Mouse (Mus musculus) megakaryocyte, embryonic 14.5 days (primary cell): Measurements from ENCODE around the gene Ptprr. TPM values are rescaled to one million over a fixed set of nuclear protein-coding genes. Genes with fewer than 3 reads are reported as not detected.

Experiments
- H3K27me3 ChIP-seq: replicated peaks from 2 replicates; pipeline ENCODE3; 2012; ENCODE audit warnings: inconsistent platforms
- H3K36me3 ChIP-seq: replicated peaks from 2 replicates; pipeline ENCODE3; 2012; ENCODE audit warnings: low read length, inconsistent platforms, mixed read lengths
- H3K4me1 ChIP-seq: 2 replicates; pipeline ENCODE4 v1.6.1; 2012; ENCODE audit warnings: inconsistent platforms
- H3K4me3 ChIP-seq: replicated peaks from 2 replicates; pipeline ENCODE3; 2012; ENCODE audit warnings: moderate library complexity, mild to moderate bottlenecking, inconsistent platforms
- H3K9me3 ChIP-seq: 2 replicates; pipeline ENCODE4 v1.6.1; 2012; ENCODE audit warnings: inconsistent platforms
- FLI1 ChIP-seq: IDR thresholded peaks from 2 replicates; pipeline ENCODE4 v1.6.1; 2012; ENCODE audit warnings: low read length, inconsistent platforms, mixed read lengths
- GATA1 ChIP-seq: IDR thresholded peaks from 3 replicates; pipeline ENCODE4 v1.6.1; 2012; ENCODE audit warnings: mixed read lengths, low read length, inconsistent platforms, borderline replicate concordance
- polyA plus RNA-seq: library from polyadenylated mRNA; stranded (reverse); fragments of >175 nt; gene quantifications from 2 replicates; pipeline ENCODE4 v1.2.3, GENCODE M21; 2012; ENCODE audit warnings: low replicate concordance; ENCODE audit not compliant: insufficient read depth

The Ptprr gene
- polyA plus RNA-seq, 1 experiment: not detected

- Histone ChIP-seq H3K36me3 (no peaks in the 10 kb centered on the region), H3K4me1 (peaks cover 7% of the 10 kb centered on the region), H3K4me3 (no peak overlapping the region), H3K9me3 (no peaks in the 10 kb centered on the region), H3K27me3 (peaks cover 29% of the 10 kb centered on the region)
- TF ChIP-seq FLI1 (no peak), GATA1 (no peak)
Observed at GRCm38 (mm10) chr10:116304355-116304754, 286.3 kb downstream of the Ptprr start.

GRCm38 (mm10) chr10:116309460-116309859, 291.4 kb downstream of the Ptprr start:
- TF ChIP-seq FLI1 (no peak), GATA1 (no peak)
- Histone ChIP-seq H3K4me1 (no peaks in the 10 kb centered on the region), H3K36me3 (no peaks in the 10 kb centered on the region), H3K27me3 (peaks cover 3% of the 10 kb centered on the region), H3K9me3 (no peaks in the 10 kb centered on the region), H3K4me3 (no peak overlapping the region)

DNA sequence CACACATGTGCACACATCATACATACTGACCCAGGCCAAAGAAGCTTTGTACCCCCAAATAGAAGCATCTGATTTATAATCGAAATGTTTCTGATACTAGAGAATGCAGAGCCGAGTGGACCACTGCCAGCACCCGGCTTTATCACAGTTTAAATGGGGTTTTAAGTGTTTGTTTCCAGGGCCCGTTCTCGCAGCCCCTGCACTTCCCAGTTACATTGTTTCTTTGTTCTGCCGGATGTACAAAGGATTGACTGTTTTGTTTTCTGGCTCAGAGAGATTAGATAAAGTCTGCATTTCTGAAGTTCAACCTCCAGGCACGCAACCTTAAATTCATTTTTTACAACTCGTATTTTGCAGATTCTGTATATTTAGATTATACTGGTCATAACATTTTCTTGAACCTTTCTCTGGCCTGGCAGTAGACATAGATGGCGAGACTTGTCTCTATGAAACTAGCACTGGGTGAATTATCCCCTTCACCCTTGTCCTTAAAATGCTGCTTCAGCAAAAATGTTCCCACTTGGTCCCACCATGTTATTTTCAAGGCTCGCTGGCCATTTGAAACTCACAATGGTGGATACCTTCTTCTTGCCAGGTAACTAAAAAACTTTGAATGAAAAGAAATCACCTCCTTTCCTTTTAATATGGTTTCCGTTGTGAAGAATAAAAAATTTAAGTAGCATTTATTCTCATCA, 292.6 kb downstream of the Ptprr start:
- H3K27me3 ChIP-seq: peaks cover 3% of the 10 kb centered on the region
- H3K4me1 ChIP-seq: no peaks in the 10 kb centered on the region
- TF ChIP-seq GATA1 (no peak), FLI1 (no peak)

GRCm38 (mm10) chr10:116319246-116319645, 301.2 kb downstream of the Ptprr start:
- H3K4me3 ChIP-seq: no peak overlapping the region
- no peaks in the 10 kb centered on the region for H3K9me3 ChIP-seq
- TF ChIP-seq FLI1: no peak
- TF ChIP-seq GATA1: no peak
- H3K27me3 ChIP-seq: peaks cover 12% of the 10 kb centered on the region
- H3K36me3 ChIP-seq: no peaks in the 10 kb centered on the region
- no peaks in the 10 kb centered on the region for H3K4me1 ChIP-seq

More for the DNA sequence above, 292.6 kb downstream of the Ptprr start:
- Histone ChIP-seq H3K9me3 (no peaks in the 10 kb centered on the region), H3K36me3 (no peaks in the 10 kb centered on the region), H3K4me3 (no peak overlapping the region)

Other genes starting within 250 kb of the Ptprr start
- not detected in 2 replicates for gene Tspan8, start 201.4 kb upstream of the Ptprr start, polyA plus RNA-seq
- not detected in 2 replicates for gene 4933416C03Rik, start 95.7 kb downstream of the Ptprr start, polyA plus RNA-seq